Mouse (Mus musculus): ENCODE measurements around the gene Cdc25b.
"Not testable (repeated sequence)": the region's sequence is repeated elsewhere in the genome, so short reads cannot be mapped to it uniquely, and the experiment has no call there.

The Cdc25b gene

DNA sequence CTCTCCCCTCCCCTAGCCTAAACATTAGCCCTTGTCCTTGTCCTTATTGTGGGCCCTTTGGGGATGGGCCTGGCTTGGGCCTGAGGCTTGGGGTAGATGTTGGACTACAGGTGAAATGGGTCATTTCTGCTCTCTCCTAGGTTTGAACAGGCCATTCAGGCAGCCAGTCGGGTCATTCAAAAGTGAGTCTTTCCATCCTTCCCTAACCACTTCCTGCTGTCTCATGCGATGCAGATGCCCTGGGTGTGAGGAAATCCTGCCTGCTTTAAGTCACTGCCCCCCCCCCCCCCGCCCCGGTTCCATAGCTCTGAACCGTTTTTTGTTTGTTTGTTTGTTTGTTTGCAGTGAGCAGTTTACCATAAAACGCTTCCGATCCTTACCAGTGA is 4.2 kb downstream of the Cdc25b start:
- DNase-seq (ENCODE audit: low read depth) = no peak

DNA sequence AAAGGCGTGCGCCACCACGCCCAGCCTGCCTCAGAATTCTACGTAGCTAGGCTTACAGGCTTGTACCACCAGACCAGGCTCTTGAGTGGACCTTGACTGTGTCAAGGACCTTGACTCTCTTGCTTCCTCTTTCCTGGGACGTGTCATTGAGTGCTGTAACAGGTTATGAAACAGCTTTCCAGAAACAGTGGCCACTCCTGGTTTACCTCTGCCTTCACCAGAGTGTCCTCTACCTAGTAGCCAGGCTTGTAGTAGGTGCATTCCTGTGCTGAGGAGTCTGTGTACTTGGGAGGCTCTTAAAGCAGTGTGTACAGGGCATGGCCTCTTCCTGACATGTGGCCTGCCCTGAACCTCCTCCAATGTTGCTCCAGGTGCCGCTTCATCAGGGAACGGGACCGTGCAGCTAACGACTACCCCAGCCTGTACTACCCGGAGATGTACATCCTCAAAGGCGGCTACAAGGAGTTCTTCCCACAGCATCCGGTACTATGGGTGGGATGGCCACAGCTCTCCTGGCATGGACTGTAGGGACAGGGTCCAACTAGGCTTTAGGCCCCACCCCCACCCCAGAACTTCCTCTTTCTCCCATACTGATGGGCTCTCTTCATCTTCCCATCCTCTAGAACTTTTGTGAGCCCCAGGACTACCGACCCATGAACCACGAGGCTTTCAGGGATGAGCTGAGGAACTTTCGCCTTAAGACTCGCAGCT is 10.0 kb downstream of the Cdc25b start:
- DNase-seq (ENCODE audit: low read depth) = no peak

DNA sequence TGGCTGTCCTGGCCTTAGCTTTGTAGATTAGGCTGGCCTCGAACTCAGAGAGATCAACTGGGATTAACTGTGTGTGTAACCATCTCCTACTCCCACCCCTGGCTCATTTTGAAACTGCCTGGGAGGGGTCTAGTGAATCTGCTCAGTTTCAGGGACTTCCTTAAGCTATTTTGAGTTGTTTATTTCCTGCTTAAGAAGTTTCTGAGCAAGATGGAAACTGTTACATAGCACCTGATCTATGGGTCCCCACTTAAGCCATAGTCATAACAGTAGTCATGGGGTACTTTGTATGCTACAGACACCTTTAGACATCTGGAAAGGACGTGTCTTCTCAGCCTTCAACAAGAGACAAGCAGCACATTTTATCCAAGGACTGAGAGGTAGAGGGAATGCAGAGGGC is 14.0 kb downstream of the Cdc25b start:
- DNase-seq (ENCODE audit: low read depth) = no peak

DNA sequence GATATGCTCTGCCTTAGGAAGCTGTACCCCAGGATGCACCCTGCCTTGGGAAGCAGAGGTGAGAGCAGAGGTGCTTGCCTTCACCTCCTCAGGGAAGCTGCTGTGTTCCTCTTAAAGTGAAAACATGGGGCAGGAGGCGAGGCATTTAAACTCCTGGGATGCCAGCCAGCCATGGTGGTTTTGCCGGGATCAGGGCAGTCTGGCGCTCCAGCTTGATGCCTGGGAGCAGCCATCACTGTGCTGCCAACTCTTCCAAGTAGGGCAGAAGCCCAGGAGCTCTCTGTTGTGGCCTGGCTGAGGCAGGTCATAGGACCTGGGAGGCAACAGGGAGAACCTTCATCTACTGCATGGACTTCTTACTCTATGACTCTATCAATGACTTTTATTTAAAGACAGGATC is 14.5 kb downstream of the Cdc25b start:
- DNase-seq (ENCODE audit: low read depth) = no peak

DNA sequence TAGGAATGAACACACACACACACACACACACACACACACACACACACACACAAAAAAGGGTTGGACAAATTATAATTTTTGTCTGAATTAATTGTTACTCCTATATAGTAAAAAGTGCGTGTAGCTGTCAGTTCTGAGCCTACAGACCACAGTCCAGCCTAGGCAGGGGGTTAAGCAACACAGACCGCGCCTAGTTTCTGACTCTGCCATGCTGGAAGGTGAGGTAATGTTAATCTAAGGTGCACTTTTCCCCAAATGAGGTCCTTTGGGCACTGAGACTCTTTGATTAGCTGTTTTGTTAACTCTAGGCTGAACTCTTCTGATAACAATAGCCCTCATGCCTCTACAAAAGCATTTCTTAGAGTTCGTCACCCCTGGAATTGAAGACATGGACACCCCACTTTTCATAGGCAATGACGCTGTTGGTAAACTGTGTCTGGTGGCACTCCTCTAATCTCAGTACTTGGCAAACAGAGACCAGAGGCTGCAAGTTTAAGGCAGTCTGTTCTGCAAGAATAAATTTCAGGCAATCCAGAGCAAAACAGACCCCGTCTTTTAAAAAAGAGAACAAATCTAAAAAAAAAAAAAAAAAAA is 17.2 kb downstream of the Cdc25b start:
- DNase-seq (ENCODE audit: low read depth) = no peak

DNA sequence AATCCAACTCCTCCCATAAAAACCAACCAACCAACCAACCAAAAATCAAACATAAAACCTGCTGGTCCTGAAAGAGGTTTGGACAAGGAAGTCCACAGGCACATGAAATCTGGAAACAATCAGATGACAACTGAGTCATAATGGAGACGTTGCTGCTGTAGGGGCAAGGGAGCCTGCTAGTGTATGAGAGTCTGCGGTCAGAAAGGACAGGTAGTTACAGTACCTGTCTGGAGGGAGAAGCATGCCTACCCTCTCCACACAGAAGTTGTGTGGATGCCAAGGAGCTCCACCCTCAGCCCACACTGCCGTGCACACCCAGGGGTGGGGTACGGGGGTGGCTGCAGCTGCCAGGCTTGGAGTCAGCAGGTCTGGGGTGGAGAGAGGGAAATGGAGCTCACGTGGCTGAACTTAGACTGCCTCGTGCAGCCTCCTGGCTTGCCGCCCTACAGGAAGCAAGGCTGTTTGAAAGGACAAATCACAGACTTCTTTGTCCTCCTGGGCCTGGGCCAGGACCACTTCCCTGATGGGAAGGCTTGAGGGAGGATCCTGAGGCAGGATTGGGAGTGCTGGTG is 17.7 kb downstream of the Cdc25b start:
- no peak for DNase-seq (ENCODE audit: low read depth)

DNA sequence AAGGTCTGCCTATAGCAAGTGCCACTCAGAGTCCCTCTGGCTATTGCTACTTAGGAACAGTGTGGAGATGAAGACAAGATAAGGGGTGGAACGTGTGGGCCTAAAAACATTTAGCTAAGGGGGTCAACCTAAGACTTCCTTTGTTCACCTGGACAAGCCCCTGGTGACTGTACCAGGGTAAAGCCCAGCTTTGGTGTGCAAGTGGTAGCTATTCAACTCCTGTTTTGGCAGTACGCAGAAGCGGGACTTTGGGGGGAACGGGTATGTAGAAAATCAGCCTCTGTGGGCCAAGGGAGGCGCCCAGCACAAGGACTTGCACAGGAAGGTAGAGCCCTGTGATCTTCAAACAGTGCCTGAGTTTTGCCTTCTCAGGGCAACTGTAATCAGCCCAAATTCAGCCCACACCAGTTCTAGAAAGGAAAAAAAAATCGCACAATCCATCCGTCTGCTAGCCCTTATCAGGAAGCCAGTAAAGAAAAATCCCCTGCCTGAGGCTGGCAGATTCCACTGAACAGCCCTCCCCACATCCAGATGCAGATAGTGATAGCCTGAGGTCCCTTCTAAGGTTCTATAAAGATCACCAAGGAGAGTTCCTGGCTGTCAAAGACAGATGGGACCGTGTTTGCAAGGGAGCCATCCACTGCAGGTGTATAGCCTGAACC is 18.9 kb downstream of the Cdc25b start:
- peak; percentile 56 for DNase-seq (ENCODE audit: low read depth)

DNA sequence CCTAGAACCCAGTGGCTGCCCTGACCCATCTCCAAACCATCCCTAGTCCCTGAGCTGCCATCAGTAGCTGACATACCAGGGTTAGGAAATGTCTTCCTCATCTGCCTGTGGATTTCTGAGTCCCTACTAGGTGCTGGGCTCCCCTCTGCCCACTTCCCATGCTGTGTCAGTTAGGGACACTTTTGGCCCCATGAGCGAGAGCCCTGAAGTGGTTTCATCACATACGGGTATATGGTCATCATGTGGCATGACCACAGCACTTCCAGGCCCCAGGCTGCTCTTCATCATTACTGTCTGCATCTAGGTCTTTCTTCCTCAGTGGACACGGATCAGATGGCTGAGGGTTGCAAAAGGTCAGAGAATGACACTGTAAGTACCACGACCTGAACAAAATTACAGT is 20.0 kb downstream of the Cdc25b start, which contains the start of gene Ap5s1:
Gene Ap5s1, plus strand, starts transcription at position 301 of the 400 bp plus-strand sequence.
- DNase-seq (ENCODE audit: low read depth) = no peak

DNA sequence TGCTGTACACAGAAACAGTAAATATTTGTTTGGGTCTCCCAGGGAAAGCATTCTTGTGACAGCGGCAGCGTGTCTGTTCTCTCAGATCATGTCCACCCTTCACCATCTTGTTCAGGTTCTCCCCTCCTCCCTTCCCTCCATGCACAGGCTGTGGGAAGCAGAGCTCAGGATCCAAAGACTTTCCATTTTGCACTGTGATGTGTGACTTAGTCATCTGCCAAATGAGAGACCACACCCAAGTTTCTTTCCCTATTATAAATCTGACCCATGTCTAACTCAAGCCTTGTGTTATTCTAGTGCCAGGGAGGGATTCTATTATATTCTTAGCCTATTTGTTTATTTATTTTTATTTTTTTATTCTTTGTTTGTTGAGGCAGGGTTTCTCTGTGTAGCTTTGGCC is 21.6 kb downstream of the Cdc25b start:
- no peak for DNase-seq (ENCODE audit: low read depth)

DNA sequence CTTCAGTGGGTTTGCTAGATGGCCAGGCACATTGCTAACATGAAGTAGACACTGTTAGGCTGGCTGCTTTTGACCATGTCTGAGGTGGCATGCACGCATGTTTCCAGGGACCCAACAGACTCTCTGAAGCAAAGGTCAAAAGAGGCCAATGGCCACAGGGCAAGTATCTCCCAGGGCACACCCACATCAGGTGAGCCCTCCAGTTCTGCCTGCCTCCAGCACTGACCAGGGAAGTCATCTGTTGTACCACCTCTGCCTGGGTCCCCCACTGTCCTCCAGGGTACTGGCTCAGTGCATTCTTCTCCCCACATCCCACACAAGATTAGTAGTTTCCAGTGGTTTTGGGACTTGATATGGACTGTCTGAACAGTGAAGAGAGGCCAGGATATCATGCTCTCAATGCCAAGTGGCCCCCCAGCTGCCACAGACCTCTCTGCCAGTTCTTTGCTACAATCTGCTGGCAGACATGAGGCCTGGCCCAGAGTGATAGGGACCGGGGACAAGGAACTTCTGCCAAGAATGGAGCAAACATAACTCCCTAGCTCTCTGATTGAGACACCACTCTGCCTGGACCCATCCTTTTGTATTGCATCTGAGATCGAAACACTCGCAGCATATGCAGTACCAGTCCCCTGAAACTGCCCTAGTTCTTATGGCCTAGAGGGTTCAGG is 22.5 kb downstream of the Cdc25b start:
- no peak for DNase-seq (ENCODE audit: low read depth)

DNA sequence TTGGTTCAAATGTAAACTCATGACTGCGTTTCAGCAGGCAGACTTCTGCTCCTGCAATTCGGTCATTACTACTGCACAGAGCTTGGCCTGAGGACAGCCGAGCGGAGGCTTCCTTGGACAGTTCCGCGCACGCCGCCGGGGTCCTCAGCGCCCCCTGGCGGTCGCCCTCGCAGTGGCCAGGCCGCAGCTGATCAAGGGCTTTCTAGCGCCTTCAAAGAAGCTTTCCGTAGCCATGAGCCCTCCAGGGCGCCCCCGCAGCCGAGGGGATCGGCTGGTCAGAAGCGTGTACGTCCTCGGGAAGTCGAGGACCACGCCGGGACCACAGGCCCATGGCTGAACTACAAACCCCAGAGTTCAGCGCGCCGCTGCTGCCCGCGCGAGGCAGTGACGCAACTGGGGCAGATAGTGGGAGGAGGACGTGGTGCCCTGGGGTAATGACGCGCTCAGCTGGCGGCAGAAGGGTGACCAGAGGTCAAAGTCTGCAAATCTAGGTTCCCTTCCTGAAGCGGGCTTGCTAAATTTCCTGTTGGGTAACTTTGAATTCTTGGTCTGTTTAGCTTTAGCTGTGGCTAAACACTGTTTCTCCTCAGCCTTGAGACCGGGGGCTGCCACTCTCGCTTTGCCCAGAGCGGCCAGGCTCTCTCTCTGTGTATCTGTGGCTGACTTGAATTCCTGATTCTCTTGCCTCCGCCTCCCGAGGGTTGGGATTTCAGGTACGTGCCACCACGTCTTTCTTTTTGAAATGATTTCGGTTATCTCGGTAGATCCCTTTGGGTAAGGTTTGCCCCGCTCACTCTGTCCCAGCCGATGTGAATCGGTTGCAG is 23.4 kb downstream of the Cdc25b start:
- peak; percentile 87 for DNase-seq (ENCODE audit: low read depth)

DNA sequence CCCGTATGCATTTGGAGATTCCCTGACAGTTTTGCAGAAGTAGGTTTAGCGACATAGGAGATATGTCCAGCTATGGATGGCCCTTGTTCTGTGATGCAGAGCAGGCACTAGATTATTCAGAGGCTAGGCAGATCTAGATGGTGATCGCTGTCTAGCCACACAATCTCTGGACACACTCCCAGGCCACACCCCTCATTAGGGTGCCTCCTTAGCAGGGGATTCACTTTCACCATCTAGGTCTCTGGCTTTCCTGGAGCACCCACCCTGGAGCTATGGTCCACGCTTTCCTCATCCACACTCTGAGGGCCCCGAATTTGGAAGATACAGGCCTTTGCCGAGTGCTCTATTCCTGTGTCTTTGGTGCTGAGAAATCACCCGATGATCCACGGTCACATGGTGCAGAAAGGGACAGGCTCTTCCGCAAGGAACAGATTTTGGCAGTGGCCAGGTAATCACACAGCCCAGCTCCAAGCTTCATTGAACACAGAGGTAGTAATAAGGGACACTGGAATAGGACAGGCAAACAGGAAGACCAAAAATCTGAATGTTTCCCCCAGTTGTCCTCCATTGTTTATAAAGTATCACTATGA is 24.4 kb downstream of the Cdc25b start:
- no peak for DNase-seq (ENCODE audit: low read depth)

DNA sequence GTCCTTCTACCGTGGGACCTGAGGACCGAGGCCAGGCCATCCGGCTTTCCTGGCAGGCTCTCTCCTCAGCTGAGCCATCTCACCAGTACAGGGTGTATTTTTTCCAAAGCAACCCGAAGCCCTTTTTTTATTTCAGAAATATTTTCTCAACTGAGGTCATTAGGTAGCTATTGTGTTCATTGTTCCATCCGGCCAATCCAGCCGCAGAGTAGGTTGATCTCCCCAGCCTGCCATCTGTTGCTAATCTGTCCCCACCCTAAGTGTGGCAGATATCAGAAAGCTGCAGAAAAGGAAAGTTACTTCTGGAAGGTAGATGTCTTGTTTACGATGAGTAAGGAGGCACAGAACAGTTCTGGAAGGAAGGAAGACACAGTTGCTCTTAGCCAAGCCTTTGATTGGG is 27.0 kb downstream of the Cdc25b start:
- DNase-seq (ENCODE audit: low read depth) = no peak

DNA sequence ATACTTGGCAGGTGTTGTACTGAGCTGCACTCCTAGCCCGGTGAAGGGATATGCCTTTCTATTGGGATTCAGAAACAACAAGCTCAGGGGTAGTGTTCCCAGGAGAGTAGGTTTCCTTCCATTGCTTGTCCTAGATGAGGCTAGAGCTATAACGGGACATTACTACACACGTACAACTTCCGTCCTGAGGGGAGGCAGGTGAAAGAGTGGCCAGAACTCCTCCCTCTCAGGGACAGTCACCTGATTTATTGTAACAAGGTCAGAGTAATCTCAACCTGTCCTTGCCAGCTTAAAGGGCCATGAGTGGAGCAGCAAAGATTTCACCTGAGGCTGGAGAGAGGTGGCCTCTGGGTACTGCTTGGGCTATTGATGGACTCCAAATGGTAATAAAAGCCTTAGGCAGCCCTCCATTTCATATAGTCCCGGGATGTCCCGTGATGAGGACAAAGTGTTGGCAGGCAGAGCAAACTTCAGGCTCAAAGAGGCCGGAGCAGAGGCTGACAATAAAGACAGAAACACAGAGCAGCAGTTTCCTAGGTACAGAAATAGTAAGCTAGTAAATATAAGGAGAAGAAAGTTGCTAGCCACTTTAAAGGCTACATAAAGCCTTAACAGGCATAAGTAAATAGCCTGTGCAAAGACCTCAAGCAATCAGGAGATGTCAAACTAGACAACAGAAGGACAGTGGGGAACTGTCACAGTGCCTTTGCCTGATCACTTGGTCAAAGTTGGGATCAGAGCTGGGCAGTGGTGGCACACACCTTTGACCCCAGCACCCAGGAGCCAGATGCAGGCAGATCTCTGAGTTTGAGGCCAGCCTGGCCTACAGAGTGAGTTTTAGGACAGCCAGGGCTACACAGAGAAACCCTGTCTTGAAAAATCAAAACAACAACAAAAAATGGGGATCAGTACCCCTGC is 29.5 kb downstream of the Cdc25b start:
- DNase-seq (ENCODE audit: low read depth) = no peak

DNA sequence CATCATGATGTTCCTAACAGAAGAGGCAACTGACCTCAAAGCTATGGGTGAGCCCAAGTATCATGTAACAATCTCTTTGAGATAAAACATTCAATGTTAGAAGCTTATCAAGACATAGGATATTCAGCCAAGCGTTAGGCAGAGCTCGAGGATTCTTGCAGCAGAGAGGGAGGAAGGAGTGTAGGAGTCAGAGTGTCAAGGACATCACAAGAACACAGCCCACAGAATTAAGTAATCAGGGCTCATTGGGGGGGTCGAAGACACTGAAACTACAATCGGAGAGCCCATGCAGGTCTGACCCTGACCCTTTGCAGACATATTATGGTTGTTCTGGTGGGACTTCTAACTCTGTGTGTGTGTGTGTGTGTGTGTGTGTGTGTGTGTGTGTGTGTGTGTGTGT is 33.3 kb downstream of the Cdc25b start:
- DNase-seq (ENCODE audit: low read depth) = no peak

DNA sequence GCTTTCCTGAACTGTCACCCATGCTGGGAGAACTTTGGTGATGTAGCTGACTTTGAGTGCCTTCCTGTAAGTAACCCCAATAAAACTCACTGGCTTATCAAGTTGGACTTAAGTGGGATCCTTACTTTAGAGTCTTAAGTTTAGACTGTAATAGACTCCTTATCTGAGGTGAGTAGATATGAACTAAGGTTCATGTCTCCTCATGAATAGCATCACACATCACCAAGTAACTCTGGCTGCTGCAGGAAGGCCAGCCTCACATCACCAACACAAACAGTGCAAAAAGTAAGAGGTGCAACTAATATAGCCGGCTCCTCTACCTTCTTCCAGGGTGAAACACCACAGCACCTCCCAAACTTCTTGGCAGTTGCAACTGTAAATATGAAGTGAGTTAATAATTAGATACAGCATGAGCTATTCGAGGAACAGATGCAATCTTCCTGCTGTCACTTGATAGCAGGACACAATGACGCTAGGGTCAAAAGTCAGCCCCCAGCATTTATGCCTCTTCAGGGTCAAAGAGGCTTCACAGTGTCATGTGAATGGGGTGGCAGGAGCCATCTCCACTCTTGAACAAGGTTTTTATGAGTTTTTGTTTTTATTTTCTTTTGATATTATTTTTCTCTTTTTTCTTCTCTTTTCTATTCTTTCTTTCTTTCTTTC is 35.2 kb downstream of the Cdc25b start:
- no peak for DNase-seq (ENCODE audit: low read depth)

DNA sequence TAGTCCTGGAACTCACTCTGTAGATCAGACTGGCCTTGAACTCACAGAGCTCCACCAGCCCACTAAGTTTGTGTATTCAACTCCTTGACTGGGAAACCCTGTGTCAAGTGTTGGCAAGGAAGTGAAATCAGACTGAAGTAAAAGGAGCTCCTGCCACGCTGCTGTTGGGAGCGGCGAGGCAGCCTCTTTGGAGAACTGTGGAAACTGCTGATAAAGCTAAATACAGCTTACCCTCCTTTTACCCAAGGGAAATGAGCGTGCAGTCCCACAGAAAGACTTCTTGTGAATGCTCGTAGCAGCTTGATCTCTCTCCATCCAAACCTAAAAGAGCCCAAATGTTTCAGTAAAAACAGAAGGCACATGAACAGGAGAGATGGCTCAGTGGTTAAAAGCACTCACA is 35.8 kb downstream of the Cdc25b start:
- DNase-seq (ENCODE audit: low read depth) = no peak

DNA sequence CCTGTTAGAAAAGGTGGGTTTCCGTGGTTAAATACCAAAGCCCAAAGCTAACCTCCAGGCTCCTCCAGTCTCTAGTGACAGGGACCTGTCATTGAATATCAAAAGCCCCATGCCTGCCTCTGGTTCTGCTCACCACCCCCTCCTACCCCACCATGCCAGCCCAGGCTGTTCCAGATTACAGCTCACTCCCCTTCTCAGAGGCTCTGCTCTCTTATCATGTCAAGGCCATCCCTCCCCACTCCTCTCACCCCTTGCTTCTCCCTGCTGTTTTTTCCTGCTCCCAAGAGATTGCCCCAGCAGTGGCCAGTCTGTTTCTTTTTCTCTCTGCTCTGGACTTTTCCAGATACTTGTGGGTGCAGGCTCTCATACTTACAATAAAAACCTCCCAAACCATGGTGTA is 36.8 kb downstream of the Cdc25b start:
- no peak for DNase-seq (ENCODE audit: low read depth)

DNA sequence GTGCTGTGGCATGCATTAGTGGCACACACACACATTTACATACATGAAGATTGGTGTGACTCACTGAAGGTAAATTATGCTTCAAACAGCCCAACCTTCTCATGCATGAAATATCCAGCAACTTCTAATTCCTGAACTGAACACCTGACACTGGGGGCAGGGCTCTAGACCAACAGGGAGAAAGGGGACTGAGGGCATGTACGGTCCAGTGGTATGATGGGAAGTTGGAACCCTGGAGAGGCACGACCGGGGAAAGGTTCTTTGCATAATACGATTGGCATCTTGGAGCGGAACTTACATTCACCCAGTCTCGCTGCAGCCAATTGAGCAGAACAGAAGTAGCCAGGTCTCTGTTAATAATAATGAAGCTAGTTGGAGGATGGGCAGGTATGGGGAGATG is 38.4 kb downstream of the Cdc25b start:
- no peak for DNase-seq (ENCODE audit: low read depth)

DNA sequence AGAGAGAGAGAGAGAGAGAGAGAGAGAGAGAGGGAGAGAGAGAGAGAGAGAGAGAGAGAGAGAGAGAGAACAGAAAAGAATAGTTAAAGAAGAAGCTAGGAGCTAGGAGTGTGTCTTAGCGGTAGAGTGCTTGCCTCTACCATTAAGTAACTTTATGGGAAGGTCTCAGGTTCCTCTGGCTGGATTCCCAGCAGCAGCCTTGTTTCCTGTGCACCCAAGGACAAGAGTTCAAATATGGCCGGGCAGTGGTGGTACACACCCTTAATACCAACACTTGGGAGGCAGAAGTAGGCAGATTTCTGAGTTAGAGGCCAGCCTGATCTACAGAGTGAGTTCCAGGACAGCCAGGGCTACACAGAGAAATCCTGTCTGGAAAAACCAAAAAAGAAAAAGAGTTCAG is 39.9 kb downstream of the Cdc25b start:
- not testable (repeated sequence) for DNase-seq (ENCODE audit: low read depth)
